Mouse (Mus musculus) kidney, adult 9 months (tissue): Measurements from ENCODE around the gene Camkk1.

ENCODE experiments used
- DNase-seq: peaks from one replicate; pipeline ENCODE4 v3.0.0; 2022

The Camkk1 gene

DNA sequence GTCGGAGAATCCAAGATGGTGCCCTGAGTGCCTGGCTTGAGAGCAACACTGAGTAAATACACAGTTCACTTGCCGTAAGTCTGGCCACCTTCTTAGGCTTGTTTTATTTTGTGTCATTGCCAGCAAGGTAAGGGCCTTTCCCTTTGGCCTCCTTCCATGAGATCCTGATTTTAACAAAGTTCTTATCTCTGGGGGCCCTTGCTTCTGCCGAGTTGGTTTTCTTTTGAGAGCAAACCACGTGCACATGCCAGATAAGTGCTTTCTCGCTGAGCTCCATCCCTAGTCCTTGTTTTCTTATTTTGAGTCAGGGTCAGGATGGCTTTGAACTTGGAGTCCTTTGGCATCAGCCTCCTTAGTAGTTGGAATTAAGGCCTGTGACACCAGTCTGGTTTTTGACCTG lies 38.9 kb downstream of the Camkk1 start:
- no peak for DNase-seq

GRCm38 (mm10) chr11:73059630-73060029 lies 40.8 kb downstream of the Camkk1 start:
- DNase-seq = no peak

GRCm38 (mm10) chr11:73061413-73061812 lies 42.6 kb downstream of the Camkk1 start:
- DNase-seq = no peak

GRCm38 (mm10) chr11:73071839-73072238 lies 53.0 kb downstream of the Camkk1 start:
- DNase-seq = peak; percentile 48

DNA sequence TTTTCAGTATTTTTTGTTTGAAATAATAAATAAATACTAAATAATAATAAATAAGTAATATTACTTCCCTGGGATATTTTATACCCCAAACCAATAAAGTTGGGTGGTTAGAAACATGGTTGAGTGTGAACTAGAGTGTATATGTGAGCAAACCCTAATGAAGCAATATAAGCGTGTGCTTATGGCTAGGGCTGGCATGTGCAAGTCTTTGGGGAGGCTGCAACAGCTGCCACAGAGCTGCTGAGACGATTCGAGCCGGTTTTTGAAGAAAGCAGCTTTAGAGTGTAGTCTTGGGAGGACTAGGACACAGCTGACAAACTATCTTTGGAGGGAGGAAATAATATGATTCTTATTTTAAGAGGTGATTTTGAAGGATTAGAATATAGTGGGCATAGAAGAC lies 57.5 kb downstream of the Camkk1 start:
- DNase-seq = no peak

DNA sequence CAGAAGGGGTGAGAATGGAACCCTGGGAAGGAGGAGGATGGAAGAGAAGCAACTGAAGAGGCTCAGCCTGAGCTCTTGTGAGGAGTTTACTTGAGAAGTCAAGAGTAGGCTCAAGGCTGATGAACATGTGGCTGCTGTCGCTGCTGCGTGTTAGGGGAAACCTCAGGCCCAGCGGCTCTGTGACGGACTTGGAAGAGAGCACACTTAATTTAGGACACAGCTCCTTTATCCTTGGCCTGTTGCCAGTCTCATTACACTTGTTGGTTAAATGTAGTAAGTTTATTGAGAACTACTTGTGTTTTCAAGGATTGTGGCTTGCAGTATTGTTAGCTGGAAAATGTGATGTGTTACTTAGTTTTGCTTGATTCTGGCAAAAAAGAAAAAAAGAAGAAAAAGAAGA lies 57.9 kb downstream of the Camkk1 start:
- no peak for DNase-seq

- DNase-seq = no peak
These were observed 58.5 kb downstream of the Camkk1 start for GRCm38 (mm10) chr11:73077211-73077720.

DNA sequence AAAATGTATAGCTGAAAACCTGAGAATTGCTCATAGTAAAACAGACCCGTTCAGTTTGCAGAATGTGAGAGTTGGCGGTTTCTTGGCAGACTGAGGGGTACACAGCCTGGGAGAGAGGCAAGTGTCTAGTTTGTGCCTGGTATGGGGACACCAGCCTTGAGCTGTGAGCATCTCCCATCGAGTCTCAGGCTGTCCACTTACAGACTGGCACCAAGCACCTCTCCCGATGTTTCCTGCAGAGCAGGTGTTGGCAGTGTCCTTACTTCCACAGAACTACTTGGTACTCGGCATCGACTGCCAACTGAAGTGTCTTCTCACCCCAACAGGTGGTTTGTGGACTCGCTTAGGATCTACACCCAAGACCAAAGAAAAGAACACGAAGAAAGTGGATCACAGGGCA lies 59.8 kb downstream of the Camkk1 start:
- no peak for DNase-seq

GRCm38 (mm10) chr11:73080306-73080705 lies 61.5 kb downstream of the Camkk1 start:
- peak; percentile 36 for DNase-seq

GRCm38 (mm10) chr11:73084303-73084702 lies 65.5 kb downstream of the Camkk1 start:
- DNase-seq = no peak

DNA sequence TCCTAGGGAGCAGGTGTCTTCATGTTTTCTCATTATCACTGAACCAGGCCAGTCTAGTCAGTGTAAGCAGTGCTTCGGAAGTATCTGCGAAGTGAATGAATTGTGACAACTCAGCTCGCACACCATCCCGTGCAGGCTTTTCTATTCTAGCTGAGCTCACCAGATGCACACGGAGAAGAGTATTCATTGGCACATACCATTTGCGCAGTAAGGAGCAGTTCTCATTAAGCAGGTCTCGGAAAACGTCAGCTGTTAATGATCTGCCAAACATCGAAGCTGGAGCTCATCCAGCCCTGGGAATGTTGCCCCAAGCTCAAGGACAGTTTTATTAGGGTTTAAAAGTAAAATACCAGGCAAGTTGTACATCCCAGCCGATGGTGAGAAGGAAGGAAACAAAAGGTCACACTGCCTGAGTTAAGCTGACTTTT lies 66.0 kb downstream of the Camkk1 start:
- DNase-seq = peak; percentile 92

DNA sequence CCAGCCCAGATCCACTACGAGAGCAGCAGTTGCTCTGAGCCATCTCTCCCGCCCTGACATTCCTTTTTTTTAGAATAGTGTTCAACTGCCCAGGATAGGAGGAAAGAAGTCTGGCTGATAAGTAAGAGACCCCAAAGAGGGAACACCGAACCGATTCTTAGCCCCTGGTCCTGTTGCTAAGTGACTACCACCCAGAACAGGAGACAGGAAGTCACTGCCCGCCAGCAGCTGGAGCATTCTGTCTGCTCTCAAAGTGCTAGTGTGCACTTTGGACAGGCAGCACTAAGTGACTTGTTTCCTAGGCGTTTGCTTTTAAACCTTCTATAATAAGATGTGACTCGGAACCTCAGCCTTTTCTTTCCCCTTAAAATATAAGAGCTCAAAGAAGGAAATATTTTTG lies 66.6 kb downstream of the Camkk1 start:
- peak; percentile 51 for DNase-seq

GRCm38 (mm10) chr11:73087700-73088480 lies 69.1 kb downstream of the Camkk1 start:
- DNase-seq = no peak

DNA sequence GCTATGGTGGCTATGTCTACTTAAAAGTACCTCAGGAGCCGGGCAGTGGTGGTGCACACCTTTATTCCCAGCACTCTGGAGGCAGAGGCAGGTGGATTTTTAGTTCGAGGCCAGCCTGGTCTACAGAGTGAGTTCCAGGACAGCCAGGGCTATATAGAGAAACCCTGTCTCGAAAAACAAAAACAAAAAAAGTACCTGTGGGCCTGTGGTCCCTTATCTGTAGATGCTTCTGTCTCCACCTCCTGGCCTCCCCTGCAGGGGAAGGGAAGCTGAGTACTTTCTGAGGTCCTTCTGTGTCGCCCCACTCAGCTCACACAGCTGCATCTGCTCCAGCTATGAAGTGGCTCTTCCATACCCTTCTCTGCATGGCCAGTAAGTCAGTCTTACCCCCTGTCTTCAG lies 71.5 kb downstream of the Camkk1 start, which contains the start of gene Itgae:
TSS of gene Itgae (plus strand) at position 301 of the 400 bp plus-strand sequence.
- DNase-seq = no peak

- DNase-seq = no peak
These were observed 72.0 kb downstream of the Camkk1 start for GRCm38 (mm10) chr11:73090826-73091225.
